Comparison of ENCODE assay signal across 17 mouse cellular contexts in genomic region chr10:43330691-43331090, GRCm38 (mm10).
DNase-seq lines count a peak whose midpoint lies in the region; ATAC-seq lines count a peak whose summit lies in the region.
"Had no signal": no experiment of that assay in that cellular context is flagged by ENCODE, and none has a peak within 500 bp of the region (broad histone marks: within the 10 kb centered on the region; RNA-seq: fewer than 3 reads in every experiment).

No protein-coding gene starts in this region.

- intact Hi-C loops in heart, postnatal 14 days (cut with DNase I) = no loop called here

- peak; percentile 41 for DNase-seq in heart, adult 11 months
- no peak for DNase-seq in heart, postnatal 14 days
- DNase-seq in midbrain, embryonic 11.5 days (ENCODE audit: low spot score, missing footprints) = peak; percentile 39
- DNase-seq in thymus, postnatal 4 days = peak; percentile 27
- DNase-seq in frontal cortex, postnatal 25 days (ENCODE audit: low spot score in 2 of 2) = no peak
- no peak for DNase-seq in frontal cortex, postnatal 36 days (ENCODE audit: low spot score in 2 of 2)
- DNase-seq: cerebellum, adult 18-20 months; kidney, adult 9 months; lung, postnatal 36 days had no signal

- no peak overlapping the region for H3K9ac ChIP-seq in midbrain, embryonic 11.5 days (ENCODE audit: low read length)
- H3K9ac ChIP-seq in midbrain, embryonic 15.5 days = no peak overlapping the region
- H3K9ac ChIP-seq: heart, embryonic 13.5 days; limb, embryonic 12.5 days; liver, embryonic 15.5 days had no signal

- ATAC-seq in midbrain, embryonic 11.5 days (ENCODE audit: low FRiP score) = no peak
- ATAC-seq in midbrain, embryonic 15.5 days (replicated peaks) = no peak
- peak; percentile 44 for ATAC-seq in megakaryocyte progenitor cell, adult 5-6 weeks (replicated peaks; ENCODE audit: poor library complexity)

- H3K4me1 ChIP-seq in midbrain, embryonic 11.5 days (ENCODE audit: control insufficient read depth, insufficient read depth, low read length) = peaks cover 15% of the 10 kb centered on the region
- peaks cover 22% of the 10 kb centered on the region for H3K4me1 ChIP-seq in midbrain, embryonic 15.5 days

- no peak overlapping the region for H3K4me2 ChIP-seq in midbrain, embryonic 11.5 days
- H3K4me2 ChIP-seq in midbrain, embryonic 15.5 days = no peak overlapping the region
- H3K4me2 ChIP-seq: heart, embryonic 13.5 days; limb, embryonic 12.5 days; liver, embryonic 15.5 days had no signal

- WGBS in midbrain, embryonic 11.5 days = 67% methylated on average over 4 of the region's 4 CpGs
- 66% methylated on average over 4 of the region's 4 CpGs for WGBS in midbrain, embryonic 15.5 days

- no peaks in the 10 kb centered on the region for H3K36me3 ChIP-seq in midbrain, embryonic 11.5 days (ENCODE audit: control insufficient read depth, insufficient read depth, low read length)
- no peaks in the 10 kb centered on the region for H3K36me3 ChIP-seq in midbrain, embryonic 15.5 days (replicated peaks)
- H3K36me3 ChIP-seq: forebrain, embryonic 10.5 days; heart, embryonic 13.5 days; limb, embryonic 12.5 days; liver, embryonic 15.5 days had no signal

- no peak overlapping the region for H3K4me3 ChIP-seq in midbrain, embryonic 11.5 days (ENCODE audit: low read depth, low read length)
- no peak overlapping the region for H3K4me3 ChIP-seq in midbrain, embryonic 15.5 days
- H3K4me3 ChIP-seq: forebrain, embryonic 10.5 days; heart, embryonic 13.5 days; left cerebral cortex, adult 2 months; limb, embryonic 12.5 days; liver, embryonic 15.5 days; myocyte had no signal

- no peak overlapping the region for H3K27ac ChIP-seq in midbrain, embryonic 11.5 days (ENCODE audit: low read depth, low read length)
- no peak overlapping the region for H3K27ac ChIP-seq in midbrain, embryonic 15.5 days
- H3K27ac ChIP-seq: forebrain, embryonic 10.5 days; heart, embryonic 13.5 days; left cerebral cortex, adult 2 months; limb, embryonic 12.5 days; liver, embryonic 15.5 days had no signal

- no peaks in the 10 kb centered on the region for H3K27me3 ChIP-seq in midbrain, embryonic 11.5 days (ENCODE audit: control insufficient read depth, insufficient read depth, low read length)
- no peaks in the 10 kb centered on the region for H3K27me3 ChIP-seq in midbrain, embryonic 15.5 days (replicated peaks)
- H3K27me3 ChIP-seq: heart, embryonic 13.5 days; limb, embryonic 12.5 days; liver, embryonic 15.5 days had no signal

- no peaks in the 10 kb centered on the region for H3K9me3 ChIP-seq in midbrain, embryonic 11.5 days (ENCODE audit: control insufficient read depth, low read length)
- H3K9me3 ChIP-seq in midbrain, embryonic 15.5 days = no peaks in the 10 kb centered on the region
- H3K9me3 ChIP-seq: forebrain, embryonic 10.5 days; heart, embryonic 13.5 days; limb, embryonic 12.5 days; liver, embryonic 15.5 days had no signal

Comparison
In these comparisons a context has a peak if more than half of its experiments do, and no peak if none do; other contexts are left out.
1. DNase-seq: peak in heart, adult 11 months (single experiment), midbrain, embryonic 11.5 days (single experiment) and thymus, postnatal 4 days (single experiment); none in heart, postnatal 14 days (0 of 2), frontal cortex, postnatal 25 days (0 of 2) and frontal cortex, postnatal 36 days (0 of 2).